Mouse (Mus musculus): Measurements from ENCODE around the gene Srp14.

DNA sequence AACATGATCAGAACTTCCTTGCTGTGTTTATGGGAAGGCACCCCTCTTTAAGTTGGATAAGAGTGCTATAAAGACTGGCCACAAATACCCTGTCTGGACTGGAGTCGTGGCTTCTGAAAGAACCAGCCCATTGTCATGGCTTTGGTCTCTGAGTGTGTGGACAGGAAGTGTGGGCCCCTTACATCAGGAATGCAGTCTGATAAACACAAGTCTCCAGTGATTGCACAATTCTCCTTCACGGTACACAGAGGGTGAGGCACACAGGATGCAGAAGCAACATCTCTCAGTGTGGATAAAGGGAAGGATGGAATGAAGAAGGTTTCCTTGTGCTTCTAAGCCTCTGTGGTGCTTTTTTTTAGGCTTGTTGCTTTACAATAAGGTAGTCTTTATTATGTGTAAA is 42.8 kb upstream of the Srp14 start:
- no peak for TF ChIP-seq POLR2A (IDR thresholded peaks at IDR 0.05; ENCODE audit: borderline replicate concordance, insufficient read depth, low read length)
- no peak for TF ChIP-seq CTCF (IDR thresholded peaks at IDR 0.05; ENCODE audit: borderline replicate concordance, insufficient read depth, low read depth, low read length)

All from cerebellum, adult 2 months (tissue).